Mouse (Mus musculus) cerebellum, adult 18-20 months (tissue): ENCODE data around the gene Rab4b.
A peak's percentile ranks its signal among the peaks of the same experiment; 100 is the strongest.

ENCODE experiments used
- DNase-seq, 2 experiments: peaks; one replicate each; pipeline ENCODE4 v3.0.0; 2021

Rab4b gene

GRCm38 (mm10) chr7:27178324-27179216 lies at the start of gene Rab4b:
Gene Rab4b, minus strand, starts transcription at chr7:27178896.
- DNase-seq = peak; percentile 99 to 100

GRCm38 (mm10) chr7:27228281-27228821 lies 49.7 kb upstream of the Rab4b start, which contains the start of gene Itpkc:
Gene Itpkc, minus strand, starts transcription at chr7:27228661.
- DNase-seq = peak; percentile 89 to 92

- peak; percentile 60 to 66 for DNase-seq
These were observed 49.0 kb upstream of the Rab4b start for GRCm38 (mm10) chr7:27227676-27228075.

DNA sequence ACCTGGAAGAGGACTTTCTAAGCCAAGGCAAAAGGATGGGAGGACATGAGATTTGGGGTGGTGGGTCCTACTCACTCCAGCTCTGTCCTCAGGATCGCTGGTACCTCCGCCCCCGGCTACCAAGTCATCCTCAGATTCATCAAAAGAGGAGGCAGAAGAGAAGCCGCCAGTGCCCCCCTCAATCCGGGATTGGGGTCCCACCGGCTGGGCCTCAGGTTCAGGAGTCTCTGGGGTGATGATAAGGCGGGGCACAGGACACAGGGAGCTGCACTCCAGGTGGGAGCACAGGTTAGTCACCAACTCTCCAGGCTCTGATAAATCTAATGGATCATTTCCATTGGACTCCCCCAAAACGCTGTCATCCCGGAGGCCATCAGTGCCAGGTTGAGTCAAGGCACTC lies 48.6 kb upstream of the Rab4b start:
- peak; percentile 21 to 40 for DNase-seq

- DNase-seq = peak; percentile 32 to 46
These were observed 46.3 kb upstream of the Rab4b start for GRCm38 (mm10) chr7:27224877-27225575.

GRCm38 (mm10) chr7:27222538-27222937 lies 43.8 kb upstream of the Rab4b start:
- no peak for DNase-seq

- DNase-seq = no peak
These were observed 43.2 kb upstream of the Rab4b start for GRCm38 (mm10) chr7:27221939-27222338.

DNA sequence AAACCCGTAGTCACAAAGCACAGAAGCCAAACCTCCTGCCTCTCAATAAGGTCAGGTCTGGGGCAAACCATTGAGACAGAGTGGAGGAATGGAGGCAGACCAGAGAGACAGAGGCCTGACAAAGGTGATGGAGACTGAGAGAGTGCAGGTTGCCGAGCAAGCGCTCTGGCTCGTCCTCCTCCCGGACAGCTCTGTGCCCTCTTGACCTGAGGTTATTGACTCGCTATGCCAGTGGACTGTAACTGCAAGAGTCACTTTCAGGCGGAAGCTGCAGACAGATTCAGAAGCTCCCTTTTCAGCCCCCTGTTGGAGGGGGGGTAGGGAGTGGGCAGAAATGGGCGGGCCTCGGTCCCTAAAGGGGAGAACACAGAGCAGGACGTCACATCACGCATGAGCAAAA lies 41.2 kb upstream of the Rab4b start:
- no peak for DNase-seq

GRCm38 (mm10) chr7:27218586-27218985 lies 39.9 kb upstream of the Rab4b start:
- DNase-seq = peak; percentile 67 to 78

- DNase-seq = no peak
These were observed 33.9 kb upstream of the Rab4b start for GRCm38 (mm10) chr7:27212626-27213025.

DNA sequence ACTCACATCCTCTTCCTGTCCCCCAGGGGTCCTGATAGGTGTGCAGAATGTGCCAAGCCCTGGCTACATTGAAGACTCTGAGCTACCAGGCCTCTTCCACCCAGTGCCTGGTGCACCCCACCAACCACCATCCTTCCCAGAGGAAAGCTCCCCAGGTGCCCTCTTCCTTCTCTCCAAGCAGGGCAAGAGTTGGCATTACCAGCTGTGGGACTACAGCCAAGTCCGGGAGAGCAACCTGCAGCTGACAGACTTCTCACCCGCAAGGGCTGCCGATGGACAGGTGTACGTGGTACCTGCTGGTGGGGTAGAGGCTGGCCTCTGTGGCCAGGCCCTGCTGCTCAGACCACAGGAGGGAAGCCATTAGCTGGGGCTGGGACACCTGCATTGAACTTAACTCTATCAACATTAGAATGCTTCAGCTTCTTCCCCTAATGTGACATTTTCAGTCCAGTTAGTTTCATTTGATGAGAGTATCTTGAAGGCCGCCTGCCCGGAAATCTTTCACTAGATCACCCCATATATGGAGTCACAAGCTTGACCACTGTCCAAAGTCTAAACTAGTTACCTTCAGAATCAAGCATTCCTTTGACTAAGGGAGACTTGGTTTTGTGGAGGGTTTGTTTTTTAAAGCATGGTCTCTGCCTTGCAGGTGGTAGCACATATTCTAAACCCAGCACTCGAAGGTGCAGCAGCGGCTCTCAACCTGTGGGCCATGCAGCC lies 25.2 kb upstream of the Rab4b start:
- peak; percentile 52 to 58 for DNase-seq

GRCm38 (mm10) chr7:27198779-27199178 lies 20.1 kb upstream of the Rab4b start:
- DNase-seq = no peak

- no peak for DNase-seq
These were observed 19.7 kb upstream of the Rab4b start for GRCm38 (mm10) chr7:27198355-27198754.

DNA sequence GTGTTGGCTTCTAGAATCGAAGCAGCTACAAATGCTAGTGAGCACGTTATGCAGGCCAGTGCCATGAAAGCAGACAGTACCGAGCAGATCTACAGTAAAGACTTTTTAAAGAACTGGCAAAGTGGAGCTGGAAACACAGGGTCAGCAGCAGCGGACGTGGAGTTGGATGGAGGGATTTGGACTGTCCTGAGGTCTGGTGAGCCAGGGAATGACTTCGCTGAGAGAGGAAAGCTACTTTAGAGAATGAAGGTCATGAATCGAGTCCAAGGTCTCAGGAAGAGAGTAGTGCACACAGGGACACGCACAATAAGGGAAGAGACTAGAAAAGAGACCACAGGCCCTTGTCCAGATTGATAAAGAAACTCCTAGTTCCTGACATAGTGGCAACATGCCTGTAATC lies 18.9 kb upstream of the Rab4b start:
- no peak for DNase-seq

GRCm38 (mm10) chr7:27197136-27197535 lies 18.4 kb upstream of the Rab4b start:
- DNase-seq = no peak

DNA sequence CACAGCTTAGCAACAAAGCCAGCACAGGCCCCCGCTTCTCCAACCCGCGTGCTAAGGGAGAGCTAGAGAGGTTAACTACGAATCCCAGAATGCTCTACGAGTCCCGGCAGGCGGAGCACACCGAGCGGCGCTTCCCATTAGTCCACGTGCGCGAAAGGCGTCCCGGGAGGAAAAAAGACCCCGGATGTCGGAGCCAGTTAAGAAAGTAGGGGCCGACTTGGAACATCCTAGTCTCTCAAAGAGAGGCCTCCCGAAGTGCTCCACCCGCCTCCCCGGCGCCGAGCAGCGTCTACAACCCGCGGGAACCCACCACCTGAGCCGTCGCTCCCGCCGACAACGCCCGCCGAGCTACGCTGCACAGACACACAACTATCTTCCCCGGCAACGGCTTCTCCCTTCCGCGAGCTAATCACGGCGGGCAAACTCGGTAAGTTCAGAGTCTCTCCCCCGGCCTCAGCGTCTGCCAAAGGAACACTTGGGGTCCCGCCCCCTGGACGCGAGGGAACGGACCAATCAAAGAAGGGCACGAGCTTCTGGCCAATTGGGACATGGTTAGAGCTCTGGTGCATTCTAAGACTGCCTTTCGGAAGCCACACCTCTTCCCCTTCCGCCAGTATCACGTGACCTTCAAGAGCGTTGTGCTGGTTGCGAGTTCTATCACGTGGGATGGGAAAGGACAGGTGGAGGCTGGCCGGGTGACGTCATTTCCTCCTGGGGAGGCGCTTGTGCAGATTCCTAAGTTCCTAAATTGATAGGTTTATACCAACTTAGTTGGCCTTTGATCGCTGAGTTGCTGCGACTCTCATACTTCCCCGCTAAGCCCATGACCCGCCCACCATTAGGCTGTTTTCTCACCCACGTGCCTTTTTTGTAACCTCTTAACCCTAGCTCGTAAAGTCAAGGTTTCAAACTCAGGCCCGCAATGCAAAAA lies 17.2 kb upstream of the Rab4b start, which contains the start of the genes BC024978 and Snrpa:
Gene BC024978, plus strand, starts transcription at position 101 of the 931 bp plus-strand sequence.
Gene Snrpa, minus strand, starts transcription at position 591 of the 931 bp plus-strand sequence.
- peak; percentile 91 to 99 for DNase-seq

DNA sequence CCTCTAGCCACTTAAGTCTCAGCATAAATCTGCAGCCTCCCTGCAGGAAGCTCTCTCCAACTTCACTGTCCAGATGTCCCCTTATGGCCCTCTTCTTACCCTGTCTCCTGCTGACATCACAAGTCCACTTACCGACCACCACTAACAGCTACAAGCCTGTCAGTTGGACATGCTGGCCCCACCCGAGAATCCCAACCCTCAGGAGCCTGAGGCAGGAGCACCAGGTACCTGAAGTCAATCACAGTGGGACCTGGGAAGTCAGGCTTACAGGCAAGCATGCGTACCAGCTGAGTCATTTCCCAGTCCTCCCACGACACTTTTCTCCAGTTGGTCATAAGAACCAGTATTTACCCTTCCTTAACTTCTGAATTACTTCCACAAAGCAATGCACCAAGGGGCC lies 15.0 kb upstream of the Rab4b start:
- DNase-seq = no peak

- DNase-seq = no peak
These were observed 13.7 kb upstream of the Rab4b start for GRCm38 (mm10) chr7:27192434-27192833.

DNA sequence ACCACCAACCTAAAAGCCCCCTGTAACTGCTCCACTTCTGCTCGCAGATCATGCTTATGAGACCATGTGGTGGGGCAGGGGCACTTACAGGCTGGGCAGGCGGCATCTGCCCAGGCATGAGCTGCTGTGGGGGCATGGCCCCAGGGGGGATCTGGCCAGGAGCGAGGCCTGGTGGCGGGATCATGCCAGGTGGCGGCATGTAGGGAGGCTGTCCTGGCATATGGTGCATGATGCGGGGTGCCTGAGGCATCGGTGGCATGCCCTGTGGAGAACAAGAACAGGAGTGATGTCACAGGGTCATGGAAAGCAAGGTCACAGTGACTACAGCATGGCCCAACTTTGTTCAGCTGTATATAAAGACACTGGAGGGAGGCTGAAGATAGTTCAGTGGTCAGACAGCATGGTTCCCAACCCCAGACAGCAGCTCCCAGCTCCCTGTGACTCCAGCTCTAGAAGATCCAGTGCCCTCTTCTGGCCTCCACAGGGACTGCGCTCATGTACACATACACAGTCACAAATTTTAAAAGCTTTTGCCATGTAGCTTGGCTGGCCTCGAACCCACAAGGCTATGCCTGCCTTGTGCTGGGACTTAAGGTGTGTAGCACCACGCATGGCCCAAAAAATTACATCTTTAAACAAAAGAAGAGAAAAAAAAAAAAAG lies 10.7 kb upstream of the Rab4b start:
- DNase-seq = no peak

GRCm38 (mm10) chr7:27185986-27186385 lies 7.3 kb upstream of the Rab4b start:
- no peak for DNase-seq

GRCm38 (mm10) chr7:27184964-27185363 lies 6.3 kb upstream of the Rab4b start:
- no peak for DNase-seq
